Mouse (Mus musculus) embryo, embryonic 10 days (tissue): ENCODE data around the gene Pwwp2a.

Experiments used
- DNase-seq: peaks from one replicate; pipeline ENCODE4 v3.0.0-alpha.2; 2015; ENCODE audit warnings: low spot score

The Pwwp2a gene

DNA sequence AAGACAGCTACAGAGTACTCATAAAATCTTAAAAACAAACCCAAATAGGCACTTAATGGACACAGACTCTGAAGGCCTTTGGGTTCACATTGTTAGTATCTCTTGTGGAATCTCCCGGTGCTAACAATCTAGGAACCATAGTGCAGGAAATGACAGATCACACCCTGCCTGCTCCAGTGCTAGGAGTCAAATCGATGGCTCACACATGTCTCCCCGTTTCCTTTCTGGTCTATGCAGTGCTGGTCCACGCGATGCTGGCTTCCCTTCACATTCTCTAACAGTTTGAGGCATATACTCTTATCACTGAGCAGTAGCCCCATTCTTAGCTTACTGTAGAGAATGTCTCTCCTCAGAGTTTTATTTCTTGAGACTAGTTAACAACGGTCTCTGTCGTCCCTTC lies 46.0 kb downstream of the Pwwp2a start:
- no peak for DNase-seq

DNA sequence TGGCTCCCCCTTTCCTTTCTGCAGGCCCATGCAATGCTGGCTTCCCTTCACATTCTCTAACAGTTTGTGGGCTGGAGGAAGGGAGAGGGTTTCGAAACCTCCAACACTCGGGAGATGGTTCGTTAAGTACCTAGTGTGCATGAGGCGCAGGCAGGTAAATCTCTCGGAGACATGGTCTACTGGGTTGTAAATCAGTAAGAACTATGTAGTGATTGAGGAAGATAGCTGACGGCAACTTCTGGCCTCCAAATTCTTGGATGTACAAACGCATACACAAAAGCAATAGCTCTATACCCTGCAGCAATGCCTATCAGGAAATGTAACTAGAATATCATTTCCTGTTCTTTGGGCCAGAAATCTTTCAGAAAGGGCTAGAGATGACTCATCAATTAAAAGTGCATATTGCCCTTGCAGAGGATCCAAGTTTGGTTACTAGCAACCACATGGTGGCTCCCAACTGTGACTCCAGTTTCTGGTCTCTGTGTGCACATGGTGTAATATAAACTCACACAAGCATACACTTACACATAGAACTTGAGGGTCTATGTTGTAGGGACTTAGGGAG lies 47.0 kb downstream of the Pwwp2a start:
- DNase-seq: no peak

DNA sequence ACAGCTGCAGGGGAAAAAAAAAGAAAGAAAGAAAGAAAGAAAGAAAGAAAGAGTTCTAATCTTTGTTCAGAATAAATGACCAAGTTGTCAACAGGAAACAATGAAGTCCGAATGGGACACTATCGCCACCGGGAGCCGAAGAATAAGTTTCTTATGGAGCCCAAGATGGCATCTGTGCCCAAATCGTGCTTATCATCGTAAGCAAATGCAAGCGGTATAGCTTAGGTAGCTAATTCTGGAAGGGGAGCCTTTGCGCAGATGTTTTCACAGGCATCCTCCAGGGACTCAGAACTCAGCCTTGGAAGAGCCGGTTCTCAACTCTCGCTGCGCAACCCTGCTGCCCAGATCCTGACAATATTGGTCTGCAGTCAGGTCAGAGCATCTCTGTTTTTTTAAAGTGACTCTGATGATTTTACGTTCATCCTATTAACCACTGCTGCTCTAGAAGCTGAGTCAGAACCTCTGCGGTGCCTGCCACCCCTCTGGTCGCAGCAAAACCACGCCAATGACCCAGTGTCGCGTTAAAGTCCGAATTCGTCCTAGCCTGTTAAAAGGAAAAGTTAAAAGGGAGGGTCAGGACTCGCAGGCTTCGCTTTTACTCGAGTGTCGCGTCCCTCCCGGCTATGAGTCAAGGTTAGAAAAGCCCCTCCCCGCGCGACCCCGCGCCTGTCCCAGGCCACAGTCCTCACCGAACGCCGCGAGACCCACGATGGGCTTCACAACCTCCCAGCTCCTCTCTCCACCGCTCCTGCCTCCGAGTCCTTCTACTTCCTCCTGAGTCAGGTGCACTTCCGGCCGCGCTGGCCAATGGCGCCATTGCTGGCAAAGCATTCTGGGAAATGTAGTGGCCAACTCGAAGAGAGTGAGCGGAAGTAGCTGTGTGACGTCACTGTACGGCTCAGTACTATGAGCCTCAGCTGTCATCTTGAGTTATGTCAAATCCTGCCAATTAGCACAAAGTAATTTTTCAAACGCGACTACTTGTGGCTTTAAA lies 65.7 kb downstream of the Pwwp2a start, which contains the start of gene Ttc1:
Ttc1 (minus strand) TSS at position 776 of the 994 bp plus-strand sequence.
- peak; percentile 100 for DNase-seq

DNA sequence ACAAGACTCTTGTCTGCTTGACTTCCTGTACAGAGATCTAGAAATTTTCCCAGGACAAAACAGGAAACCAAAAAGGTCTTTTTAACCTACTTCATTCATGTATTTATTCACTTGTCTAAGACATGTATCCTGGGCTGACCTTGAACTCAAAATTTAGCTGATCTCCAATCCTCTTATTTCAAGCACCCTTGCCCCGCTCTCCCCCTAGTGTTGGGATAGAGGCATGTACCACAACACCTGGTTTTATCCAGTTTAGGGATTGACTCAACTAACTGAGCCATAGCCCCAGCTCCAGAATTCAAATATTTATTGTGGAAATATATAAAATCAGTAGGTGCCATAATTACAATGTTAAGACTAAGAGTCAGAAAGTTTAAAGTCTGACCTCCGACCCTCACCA lies 69.7 kb downstream of the Pwwp2a start:
- no peak for DNase-seq

DNA sequence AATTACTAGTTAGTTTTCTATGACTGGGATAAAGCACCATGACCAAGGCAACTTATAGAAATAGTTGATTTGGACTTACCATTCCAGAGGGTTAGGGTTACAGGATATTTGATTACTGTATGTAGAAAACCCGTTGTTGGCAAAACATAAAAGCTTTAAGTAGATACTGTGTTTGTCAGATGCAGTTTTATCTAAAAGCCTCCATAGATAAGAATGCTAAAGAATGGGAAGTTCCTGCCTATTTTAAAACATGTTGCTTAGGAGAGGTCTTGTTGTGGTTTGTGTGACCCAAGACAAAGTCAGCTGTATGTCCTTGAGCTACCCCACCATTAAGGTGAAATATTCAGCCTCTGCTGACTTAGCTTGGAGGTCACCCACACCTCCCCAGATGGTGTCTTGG lies 72.8 kb downstream of the Pwwp2a start:
- no peak for DNase-seq

DNA sequence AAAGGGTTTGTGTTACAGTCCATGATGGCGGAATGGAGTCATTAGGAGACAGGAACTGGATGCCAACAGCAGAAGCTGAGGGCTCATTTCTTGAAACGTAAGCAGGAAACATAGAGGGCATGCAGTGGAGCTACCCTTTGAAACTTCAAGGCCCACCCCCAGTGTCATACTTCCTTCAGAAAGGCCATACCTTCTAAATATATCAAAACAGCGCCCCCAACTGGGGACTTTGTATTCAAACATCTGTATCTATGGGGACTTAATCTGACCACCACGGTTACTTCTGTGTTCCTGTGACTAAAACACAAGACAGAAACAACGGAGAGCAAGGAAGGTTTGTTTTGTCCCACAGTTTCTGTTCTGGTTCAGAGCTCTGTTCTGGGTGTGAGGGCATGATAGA lies 73.6 kb downstream of the Pwwp2a start:
- no peak for DNase-seq

DNA sequence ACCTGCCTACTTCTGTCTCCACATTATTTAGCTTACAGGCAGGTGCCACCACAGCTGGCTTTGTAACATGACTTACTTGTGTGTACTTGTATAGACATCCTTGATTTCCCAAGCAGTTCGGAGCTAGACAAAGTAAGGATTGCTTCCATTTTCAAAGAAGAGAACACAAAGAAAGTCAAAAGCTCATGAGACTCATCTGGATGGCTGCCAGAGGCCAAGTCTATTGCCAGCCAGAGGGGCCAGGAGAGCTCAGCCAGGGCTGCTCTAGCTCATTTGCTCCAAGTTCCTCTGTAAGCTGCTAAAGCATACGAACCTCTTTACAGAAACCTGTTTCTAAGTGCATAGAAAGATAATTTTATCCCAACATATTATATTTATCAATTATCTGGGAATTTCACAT lies 76.6 kb downstream of the Pwwp2a start:
- DNase-seq: no peak

DNA sequence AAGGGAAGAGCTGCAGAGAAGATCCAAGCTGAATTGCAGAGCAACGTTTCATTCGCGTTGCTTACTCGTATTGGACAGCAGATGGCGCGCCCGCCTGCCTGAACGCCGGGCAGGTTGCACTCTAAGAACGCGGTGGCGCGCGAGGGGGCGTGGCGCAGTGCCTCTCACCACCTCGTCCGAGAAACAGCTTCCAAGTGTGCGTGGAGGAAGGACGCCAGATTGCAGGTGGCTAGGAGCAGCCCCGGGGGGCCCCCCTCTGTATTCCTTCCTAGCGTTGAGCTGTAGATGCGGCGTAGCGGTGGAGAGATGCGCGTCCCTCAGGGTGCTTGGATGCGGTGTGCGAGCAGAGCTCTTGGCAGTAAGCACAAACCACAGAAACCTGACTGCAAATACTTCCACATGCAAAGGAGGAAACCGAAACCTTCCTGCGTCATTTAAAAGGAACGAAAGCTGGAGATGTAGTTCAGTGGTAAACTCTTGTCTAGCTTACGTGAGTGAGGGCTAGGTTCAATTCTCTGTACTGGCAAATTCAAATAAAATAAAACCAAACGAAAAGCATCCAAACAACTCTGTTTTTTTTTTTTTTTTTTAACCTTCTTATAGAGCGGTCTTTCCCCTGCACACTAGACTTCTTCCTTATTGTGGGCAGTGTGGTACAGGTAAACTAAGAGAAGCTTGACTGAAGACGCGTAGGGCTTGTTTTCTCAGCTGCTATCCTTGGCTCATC lies 85.3 kb downstream of the Pwwp2a start:
- peak; percentile 95 for DNase-seq

DNA sequence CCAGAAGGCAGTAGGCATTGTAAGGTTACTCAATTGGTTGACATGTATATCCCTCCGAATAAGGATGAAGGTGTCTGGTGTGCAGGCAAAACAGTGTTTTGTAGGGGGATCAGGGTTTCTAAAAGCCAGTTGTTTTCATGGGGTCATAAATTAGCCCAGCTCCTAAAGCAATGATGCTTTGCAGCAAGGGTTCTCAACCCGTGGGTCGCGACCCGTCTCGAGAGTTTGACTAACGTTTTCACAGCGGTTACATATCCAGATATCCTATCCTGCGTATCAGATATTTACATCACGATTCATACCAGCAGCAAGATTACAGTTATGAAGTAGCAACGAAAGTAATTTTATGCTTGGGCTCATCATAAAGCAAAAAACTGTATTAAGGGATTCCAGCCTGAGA lies 86.0 kb downstream of the Pwwp2a start:
- DNase-seq: no peak

DNA sequence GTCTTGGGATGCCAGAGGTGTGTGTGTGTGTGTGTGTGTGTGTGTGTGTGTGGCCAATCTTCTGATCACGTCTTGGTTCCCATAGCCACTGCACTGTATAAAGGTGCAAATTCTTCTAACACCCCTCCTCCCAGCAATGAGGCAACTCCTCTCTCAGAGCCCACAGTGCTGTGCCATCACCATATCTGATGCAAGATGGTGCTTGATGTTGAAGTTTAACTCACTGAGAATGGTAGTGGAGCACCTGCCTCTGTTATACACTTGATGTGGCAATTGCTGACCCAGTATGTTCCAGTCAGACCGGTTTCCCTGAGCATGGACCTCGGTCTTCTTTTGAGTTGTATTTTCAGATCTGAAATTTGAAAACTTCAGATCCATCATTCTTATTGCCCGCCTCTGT lies 88.3 kb downstream of the Pwwp2a start:
- DNase-seq: no peak
